Mouse (Mus musculus) urinary bladder, postnatal 14 days (tissue): ENCODE results near the gene Rps15.
A peak's percentile ranks its signal among the peaks of the same experiment; 100 is the strongest.

ENCODE experiments used
- DNase-seq: peaks from one replicate; pipeline ENCODE4 v3.0.0; 2021; ENCODE audit warnings: low spot score

Rps15 gene

GRCm38 (mm10) chr10:80260642-80261584 is 31.3 kb upstream of the Rps15 start, which contains the start of the genes Gamt and Dazap1:
Gene Gamt, minus strand, starts transcription at chr10:80261012.
Gene Dazap1, plus strand, starts transcription at chr10:80261486.
- peak; percentile 99 for DNase-seq

DNA sequence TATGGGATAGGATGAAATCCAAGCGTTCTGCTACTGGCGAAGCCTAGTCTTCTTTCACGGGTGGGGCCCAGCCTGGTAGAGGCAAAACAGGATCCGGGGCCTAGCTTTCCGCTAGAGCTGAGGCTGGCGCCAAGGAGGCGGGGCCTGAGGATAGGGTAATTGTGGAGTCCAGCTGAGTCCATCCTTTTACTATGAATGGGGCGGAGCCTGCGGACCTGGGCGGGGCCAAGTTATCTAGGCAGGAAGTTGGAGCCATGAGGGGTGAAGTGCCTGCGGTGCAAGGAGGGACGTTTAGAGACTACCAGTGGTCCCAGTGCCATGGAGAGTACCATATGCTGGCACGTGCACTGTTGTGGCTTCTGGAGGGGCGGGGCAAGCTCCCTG is 30.7 kb upstream of the Rps15 start:
- DNase-seq, result peak; percentile 100

DNA sequence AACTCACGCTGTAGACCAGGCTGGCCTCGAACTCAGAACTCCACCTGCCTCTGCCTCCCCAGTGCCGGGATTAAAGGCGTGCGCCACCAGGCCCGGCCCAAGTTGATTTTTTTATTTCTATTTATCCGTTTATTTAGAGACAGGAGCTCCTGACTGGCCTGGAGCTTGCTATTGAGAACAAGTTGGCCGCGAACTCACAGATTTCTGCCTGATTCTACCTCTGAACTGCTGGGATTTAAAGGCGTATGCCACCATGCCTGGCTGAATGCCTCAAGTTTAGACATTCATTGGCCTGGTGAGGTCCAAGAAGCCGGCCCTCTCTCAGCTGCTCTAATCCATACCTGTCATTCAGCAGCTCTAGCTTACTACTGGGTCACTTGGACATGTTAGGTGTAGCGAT is 30.1 kb upstream of the Rps15 start:
- DNase-seq, result no peak

DNA sequence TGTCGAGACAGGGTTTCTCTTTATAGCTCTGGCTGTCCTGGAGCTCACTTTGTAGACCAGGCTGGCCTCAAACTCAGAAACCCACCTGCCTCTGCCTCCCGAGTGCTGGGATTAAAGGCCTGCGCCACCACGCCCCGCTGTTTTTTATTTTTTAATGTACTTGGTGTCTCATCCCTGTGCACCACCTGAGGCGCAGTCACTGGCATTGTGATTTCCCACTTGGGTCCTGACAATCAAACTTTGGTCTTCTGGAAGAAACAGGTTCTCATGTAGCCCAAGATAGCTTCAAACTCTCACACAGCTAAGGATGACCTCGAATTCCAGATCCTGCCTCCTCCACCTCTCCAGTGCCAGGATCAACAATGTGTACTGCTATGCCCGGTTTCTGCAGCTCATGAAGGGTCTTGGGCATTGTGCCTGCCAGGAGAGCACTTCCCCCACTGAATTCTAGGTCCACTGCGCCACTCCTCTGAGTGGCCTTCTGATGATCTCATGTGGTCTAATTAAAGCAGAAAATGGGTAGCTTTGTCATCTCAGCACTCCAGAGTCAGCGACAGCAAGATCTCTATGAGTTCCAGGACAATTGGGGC is 29.4 kb upstream of the Rps15 start:
- no peak for DNase-seq

DNA sequence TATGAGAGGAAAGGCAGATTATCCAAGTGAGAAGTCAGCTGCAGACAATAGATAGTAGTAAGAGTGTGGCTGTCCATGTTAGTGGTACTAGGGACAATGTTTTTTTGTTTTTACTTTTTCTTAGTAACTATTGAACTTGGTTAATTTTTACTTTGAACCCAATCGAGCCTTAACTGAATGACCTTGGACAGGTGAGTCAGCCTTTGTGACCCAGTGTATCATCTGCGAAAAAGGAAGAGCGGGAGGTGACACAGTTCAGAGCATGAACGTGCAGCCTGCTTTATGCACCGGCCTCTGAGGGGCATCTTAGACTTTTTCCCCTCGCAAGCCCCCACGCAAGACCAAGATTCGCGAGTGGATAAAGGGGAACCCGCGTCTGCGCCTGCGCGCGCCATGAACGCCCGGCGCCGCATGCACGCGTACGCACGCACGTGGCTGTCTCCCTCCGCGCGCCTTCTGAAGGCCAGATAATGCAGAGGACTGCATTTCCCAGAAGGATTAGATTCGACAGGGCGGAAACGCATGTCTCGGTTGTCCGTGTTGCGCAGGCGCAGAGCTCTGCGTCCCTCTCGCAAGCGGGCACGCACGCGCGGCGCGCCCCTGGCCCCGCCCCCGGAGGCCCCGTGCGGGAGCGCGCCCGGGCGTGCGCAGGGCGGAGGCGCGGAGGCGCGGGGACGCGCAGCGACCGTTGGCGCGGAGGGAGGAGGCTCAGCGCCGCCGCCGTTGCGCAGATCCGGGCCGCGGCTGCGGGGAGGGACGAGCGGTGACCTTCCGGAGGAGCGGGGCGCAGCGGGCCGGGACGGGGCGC is 27.7 kb upstream of the Rps15 start:
- DNase-seq, result peak; percentile 99

GRCm38 (mm10) chr10:80265149-80265486 is 27.1 kb upstream of the Rps15 start:
- no peak for DNase-seq

DNA sequence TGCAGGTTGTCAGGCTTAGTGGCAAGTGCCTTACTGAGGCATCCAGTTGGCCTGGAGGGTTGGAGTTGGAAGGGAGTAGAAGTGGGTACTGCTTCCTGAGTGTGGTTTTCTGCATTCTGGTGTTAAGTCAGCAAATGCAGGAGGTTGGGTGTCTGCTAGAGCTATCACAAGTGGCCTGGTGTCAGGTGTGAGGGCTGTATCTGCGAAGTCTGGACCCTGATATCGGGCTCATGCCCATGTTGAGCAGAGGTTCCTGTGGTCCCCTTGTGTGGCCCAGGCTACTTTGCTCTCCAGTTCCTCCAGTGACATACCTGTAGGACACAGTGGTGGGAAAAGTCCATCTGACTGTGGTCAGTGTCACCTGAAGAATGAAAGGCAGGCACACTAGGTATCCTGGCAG is 22.2 kb upstream of the Rps15 start:
- no peak for DNase-seq

DNA sequence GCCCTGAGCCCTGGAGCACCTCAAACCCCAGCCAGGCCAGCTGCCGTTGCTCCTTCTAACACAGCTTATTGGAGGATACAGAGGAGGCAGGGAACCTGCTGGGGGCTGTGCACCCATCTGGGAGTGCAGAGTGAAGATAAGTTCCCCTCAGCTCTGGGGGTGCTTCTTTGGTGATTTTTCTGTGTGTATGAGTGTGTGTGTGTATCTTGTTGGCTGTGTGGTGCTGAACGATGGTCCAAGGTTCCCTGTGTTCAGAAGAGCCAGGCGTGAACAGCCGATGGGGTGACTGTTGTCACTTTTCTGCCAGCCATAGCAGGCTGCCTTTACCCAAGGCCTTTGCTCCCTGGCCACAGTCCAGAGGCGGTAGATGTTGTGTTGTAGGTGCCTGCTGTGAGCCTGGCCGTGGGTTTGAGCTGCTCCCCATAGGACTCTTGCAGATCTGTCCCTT is 21.5 kb upstream of the Rps15 start:
- DNase-seq, result no peak

DNA sequence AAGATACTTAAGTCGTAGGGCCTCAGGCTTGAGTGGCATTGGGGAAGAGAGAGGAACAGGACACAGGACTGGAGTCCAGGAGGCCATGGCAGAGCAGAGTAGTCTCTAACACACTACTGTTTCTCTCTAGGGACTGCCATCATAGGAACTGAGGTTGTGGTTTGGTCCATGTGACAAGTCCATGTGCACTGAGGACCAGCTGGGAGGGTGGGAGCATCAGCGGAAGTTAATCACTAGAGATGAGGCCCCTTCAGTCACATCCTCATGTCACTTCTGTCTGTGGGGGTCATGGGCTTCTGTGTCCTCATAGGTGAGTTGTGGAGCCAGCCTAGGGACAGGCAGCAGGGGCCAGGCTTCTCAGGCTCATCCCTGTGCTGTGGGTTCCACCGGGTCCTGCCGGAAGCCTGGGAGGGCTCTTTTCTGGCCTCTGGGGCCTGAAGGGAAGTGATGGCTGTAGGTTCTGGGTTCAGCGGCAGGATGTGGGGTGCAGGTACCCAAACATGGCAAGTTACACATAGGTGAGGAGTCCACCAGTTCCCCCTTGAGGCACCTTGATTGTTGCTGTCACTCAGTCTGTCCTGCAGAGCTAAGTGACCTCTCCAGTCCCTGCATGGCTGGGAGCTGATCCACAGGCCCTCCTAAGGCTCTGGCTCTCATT is 20.9 kb upstream of the Rps15 start:
- no peak for DNase-seq

DNA sequence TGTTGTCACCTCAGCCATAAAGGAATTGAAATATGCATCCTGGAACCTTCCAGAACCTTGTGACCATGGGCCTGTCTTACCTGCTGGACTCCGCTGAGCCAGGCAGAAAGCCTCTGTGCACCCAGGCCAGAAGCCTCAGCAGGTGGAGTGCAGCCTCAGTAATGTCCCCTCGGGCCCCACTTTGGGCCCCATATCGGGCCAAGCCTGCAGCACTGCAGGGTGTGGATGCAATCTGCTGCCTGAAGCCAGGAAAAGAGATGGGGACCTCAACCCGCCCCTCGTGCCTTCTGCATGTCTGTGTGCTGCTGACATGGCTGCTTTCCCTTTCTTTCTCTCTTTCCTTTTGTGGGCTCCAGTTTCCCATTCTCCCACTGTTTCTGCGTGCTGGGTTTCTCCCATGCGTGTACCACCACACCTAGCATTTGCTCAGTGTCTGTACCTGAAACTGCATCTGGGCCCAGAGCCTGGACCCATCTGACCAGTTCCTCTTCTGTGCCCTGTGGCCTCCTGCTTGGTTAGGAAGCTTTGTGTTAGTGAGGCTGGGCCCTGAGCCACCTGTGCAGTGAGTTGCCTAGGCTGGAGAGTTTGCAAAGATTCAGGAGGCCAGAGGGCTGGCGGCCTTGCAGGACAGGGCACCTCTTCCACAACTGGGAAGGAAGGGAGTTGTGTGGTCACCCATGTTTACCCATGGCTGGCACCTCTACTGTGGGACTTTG is 20.2 kb upstream of the Rps15 start:
- DNase-seq, result no peak

DNA sequence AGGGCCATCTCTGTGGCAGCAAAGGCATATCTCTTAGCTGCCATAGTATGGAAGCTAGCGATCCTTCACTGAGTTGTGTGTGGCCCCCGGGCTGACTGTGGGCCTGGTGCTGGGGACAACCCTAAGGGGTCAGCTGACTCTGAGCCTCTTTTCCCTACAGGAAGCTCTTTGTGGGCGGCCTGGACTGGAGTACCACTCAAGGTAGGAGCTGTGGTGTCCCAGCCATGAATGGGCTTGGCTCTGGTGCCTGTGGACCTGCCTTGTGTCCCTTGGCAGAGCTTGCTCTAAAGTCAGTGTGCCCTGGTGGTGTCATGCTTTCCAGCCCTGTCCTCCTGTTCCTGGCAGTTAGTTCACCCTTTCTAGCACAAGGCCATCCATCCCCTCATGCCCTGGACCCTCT is 18.4 kb upstream of the Rps15 start:
- DNase-seq, result no peak

- no peak for DNase-seq
Observed at GRCm38 (mm10) chr10:80276238-80276637, 16.0 kb upstream of the Rps15 start.

DNA sequence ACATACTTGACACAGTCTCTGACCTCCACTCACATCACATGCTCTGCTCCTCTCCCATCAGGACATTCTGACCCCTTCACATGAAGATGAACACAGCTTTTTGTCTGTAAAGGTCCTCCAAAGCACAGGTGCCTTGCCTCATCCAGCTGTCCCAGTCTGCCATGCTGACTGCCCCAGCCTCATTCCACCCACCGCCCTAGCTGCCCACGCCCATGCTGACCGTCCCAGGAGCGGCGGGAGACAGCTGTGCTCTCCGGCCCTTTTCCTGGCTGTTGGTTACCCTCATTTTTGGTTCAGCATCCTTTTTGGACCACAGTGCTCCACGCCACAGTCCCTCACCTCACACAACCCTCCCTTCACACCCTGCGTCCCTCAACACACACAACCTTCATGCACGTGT is 13.9 kb upstream of the Rps15 start:
- no peak for DNase-seq

GRCm38 (mm10) chr10:80279273-80279672 is 13.0 kb upstream of the Rps15 start:
- DNase-seq, result no peak

- DNase-seq, result no peak
Observed at GRCm38 (mm10) chr10:80281304-80281703, 10.9 kb upstream of the Rps15 start.

DNA sequence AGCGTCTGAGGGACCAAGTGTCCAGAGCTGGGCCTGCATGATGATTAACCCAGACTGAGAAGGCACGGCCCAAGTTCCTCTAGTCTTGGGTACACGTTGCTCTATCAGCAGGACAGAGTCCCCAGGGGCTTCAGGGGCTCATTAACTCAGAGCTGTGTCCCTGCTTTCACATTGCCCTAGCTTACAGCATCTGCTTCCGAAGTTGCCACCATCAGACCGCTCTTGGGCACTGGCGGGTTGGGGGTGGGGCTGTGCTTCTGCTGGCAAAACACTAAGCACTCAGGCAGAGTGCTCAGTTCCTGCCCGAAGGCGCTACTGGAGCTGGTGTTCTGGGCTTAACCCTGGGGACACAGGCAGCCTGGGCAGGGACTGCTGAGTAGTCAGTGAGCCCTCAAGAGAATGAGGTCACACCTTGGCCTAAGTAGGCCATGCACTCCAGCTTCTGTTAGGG is 10.3 kb upstream of the Rps15 start:
- peak; percentile 60 for DNase-seq

- DNase-seq, result peak; percentile 47
Observed at GRCm38 (mm10) chr10:80282481-80283441, 9.5 kb upstream of the Rps15 start.

DNA sequence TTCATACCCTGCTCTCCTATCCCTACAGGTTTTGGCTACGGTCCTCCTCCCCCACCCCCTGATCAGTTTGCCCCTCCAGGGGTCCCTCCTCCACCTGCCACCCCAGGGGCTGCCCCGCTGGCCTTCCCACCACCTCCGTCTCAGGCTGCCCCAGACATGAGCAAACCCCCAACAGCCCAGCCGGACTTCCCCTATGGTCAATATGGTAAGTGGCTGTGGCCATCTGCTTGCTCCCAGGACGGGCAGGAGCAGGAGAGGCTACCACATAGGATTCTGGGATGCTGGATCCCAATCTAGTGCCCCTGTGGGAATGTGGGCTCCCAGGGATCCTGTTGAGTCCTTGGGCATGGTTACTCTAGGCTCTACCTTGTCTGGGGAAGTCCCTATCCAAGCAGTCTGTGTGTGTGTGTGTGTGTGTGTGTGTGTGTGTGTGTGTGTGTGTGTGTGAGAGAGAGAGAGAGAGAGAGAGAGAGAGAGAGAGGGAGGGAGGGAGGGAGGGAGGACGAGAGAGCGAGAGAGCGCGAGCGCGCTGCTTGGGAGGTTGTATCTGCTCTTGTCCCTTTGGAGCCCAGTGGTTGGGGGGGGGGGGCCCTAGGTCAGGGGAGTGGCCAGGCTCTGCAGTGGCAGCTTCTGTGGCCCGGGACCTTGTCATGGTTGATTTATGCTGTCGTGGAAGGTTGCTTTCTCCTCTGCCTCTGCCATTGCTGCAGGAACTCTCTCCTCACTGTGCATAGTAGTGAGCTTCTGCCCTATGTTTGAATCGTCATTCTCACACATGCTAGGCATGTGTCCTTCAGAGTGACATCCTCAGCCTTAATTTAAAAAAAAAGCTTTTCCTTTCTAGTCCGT is 6.8 kb upstream of the Rps15 start:
- no peak for DNase-seq

DNA sequence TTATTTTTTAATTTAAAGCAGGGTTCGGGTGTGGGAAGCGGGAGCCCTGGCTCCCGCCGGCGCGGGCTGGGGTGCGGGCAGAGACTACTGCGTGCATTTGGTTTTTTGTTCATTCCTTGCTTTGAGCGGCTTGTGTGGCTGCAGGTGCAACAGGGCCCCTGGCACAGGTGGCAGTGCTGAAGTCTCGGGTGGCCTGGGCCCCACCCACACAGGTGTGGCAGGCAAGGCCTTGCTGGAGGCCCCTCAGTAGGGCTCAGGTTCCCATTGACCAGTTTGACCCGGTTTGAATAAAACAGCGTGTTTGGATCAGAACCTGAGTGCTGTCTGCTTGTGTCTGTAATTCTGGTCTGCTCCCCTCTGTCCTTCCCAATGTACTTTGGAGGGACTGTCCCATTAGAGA is 4.2 kb upstream of the Rps15 start:
- no peak for DNase-seq
